Mouse (Mus musculus): ENCODE data around the gene Ago3. TPM values are rescaled to one million over a fixed set of nuclear protein-coding genes. Genes with fewer than 3 reads are reported as not detected.

The Ago3 gene
- polyA plus RNA-seq, 1 experiment, result 20.7 TPM

GRCm38 (mm10) chr4:126314393-126314792, 115.0 kb downstream of the Ago3 start:
- Histone ChIP-seq H3K27me3 (ENCODE audit: control insufficient read depth, insufficient read depth, low read length, poor library complexity, severe bottlenecking) (no peaks in the 10 kb centered on the region), H3K4me3 (ENCODE audit: low read depth, low read length) (no peak overlapping the region), H3K9ac (ENCODE audit: low read depth, poor library complexity, severe bottlenecking) (no peak overlapping the region), H3K4me1 (ENCODE audit: control insufficient read depth, insufficient read depth, low read length) (no peaks in the 10 kb centered on the region), H3K9me3 (replicated peaks; ENCODE audit: control insufficient read depth, insufficient read depth, low read length, poor library complexity, severe bottlenecking) (no peaks in the 10 kb centered on the region), H3K27ac (ENCODE audit: insufficient read depth, low read length) (no peak overlapping the region), H3K36me3 (ENCODE audit: control insufficient read depth, insufficient read depth, low read length, poor library complexity, severe bottlenecking) (peaks cover 26% of the 10 kb centered on the region)
- TF ChIP-seq EP300 (IDR thresholded peaks at IDR 0.05; ENCODE audit: insufficient read depth, low read depth, low read length) (no peak), CTCF (IDR thresholded peaks at IDR 0.05; ENCODE audit: low read depth, low read length) (peak; percentile 62)

GRCm38 (mm10) chr4:126313202-126313601, 116.2 kb downstream of the Ago3 start:
- Histone ChIP-seq H3K9ac (ENCODE audit: low read depth, poor library complexity, severe bottlenecking) (no peak overlapping the region), H3K4me1 (ENCODE audit: control insufficient read depth, insufficient read depth, low read length) (no peaks in the 10 kb centered on the region), H3K4me3 (ENCODE audit: low read depth, low read length) (no peak overlapping the region), H3K9me3 (replicated peaks; ENCODE audit: control insufficient read depth, insufficient read depth, low read length, poor library complexity, severe bottlenecking) (no peaks in the 10 kb centered on the region), H3K36me3 (ENCODE audit: control insufficient read depth, insufficient read depth, low read length, poor library complexity, severe bottlenecking) (peaks cover 24% of the 10 kb centered on the region), H3K27ac (ENCODE audit: insufficient read depth, low read length) (no peak overlapping the region), H3K27me3 (ENCODE audit: control insufficient read depth, insufficient read depth, low read length, poor library complexity, severe bottlenecking) (no peaks in the 10 kb centered on the region)
- TF ChIP-seq EP300 (IDR thresholded peaks at IDR 0.05; ENCODE audit: insufficient read depth, low read depth, low read length) (no peak), POLR2A (IDR thresholded peaks at IDR 0.05; ENCODE audit: insufficient read depth, low read length) (no peak), CTCF (IDR thresholded peaks at IDR 0.05; ENCODE audit: low read depth, low read length) (no peak)

- Histone ChIP-seq H3K9ac (ENCODE audit: low read depth, poor library complexity, severe bottlenecking) (no peak overlapping the region), H3K4me1 (ENCODE audit: control insufficient read depth, insufficient read depth, low read length) (peaks cover under 1% of the 10 kb centered on the region), H3K4me3 (ENCODE audit: low read depth, low read length) (no peak overlapping the region), H3K27ac (ENCODE audit: insufficient read depth, low read length) (no peak overlapping the region), H3K27me3 (ENCODE audit: control insufficient read depth, insufficient read depth, low read length, poor library complexity, severe bottlenecking) (no peaks in the 10 kb centered on the region), H3K36me3 (ENCODE audit: control insufficient read depth, insufficient read depth, low read length, poor library complexity, severe bottlenecking) (peaks cover 10% of the 10 kb centered on the region), H3K9me3 (replicated peaks; ENCODE audit: control insufficient read depth, insufficient read depth, low read length, poor library complexity, severe bottlenecking) (no peaks in the 10 kb centered on the region)
- TF ChIP-seq CTCF (IDR thresholded peaks at IDR 0.05; ENCODE audit: low read depth, low read length), result no peak
- TF ChIP-seq POLR2A (IDR thresholded peaks at IDR 0.05; ENCODE audit: insufficient read depth, low read length), result no peak
- TF ChIP-seq EP300 (IDR thresholded peaks at IDR 0.05; ENCODE audit: insufficient read depth, low read depth, low read length), result no peak
Observed at GRCm38 (mm10) chr4:126311566-126312200, 117.7 kb downstream of the Ago3 start.

GRCm38 (mm10) chr4:126310344-126310743, 119.0 kb downstream of the Ago3 start:
- H3K4me3 ChIP-seq (ENCODE audit: low read depth, low read length), result no peak overlapping the region
- no peaks in the 10 kb centered on the region for H3K27me3 ChIP-seq (ENCODE audit: control insufficient read depth, insufficient read depth, low read length, poor library complexity, severe bottlenecking)
- peaks cover 2% of the 10 kb centered on the region for H3K4me1 ChIP-seq (ENCODE audit: control insufficient read depth, insufficient read depth, low read length)
- H3K9ac ChIP-seq (ENCODE audit: low read depth, poor library complexity, severe bottlenecking), result no peak overlapping the region
- H3K36me3 ChIP-seq (ENCODE audit: control insufficient read depth, insufficient read depth, low read length, poor library complexity, severe bottlenecking), result no peaks in the 10 kb centered on the region
- no peak overlapping the region for H3K27ac ChIP-seq (ENCODE audit: insufficient read depth, low read length)
- H3K9me3 ChIP-seq (replicated peaks; ENCODE audit: control insufficient read depth, insufficient read depth, low read length, poor library complexity, severe bottlenecking), result no peaks in the 10 kb centered on the region
- TF ChIP-seq EP300 (IDR thresholded peaks at IDR 0.05; ENCODE audit: insufficient read depth, low read depth, low read length) (no peak), CTCF (IDR thresholded peaks at IDR 0.05; ENCODE audit: low read depth, low read length) (no peak), POLR2A (IDR thresholded peaks at IDR 0.05; ENCODE audit: insufficient read depth, low read length) (no peak)

- no peaks in the 10 kb centered on the region for H3K9me3 ChIP-seq (replicated peaks; ENCODE audit: control insufficient read depth, insufficient read depth, low read length, poor library complexity, severe bottlenecking)
Observed at GRCm38 (mm10) chr4:126309922-126310309, 119.4 kb downstream of the Ago3 start.

GRCm38 (mm10) chr4:126309211-126309921, 120.0 kb downstream of the Ago3 start:
- H3K4me3 ChIP-seq (ENCODE audit: low read depth, low read length), result peak overlapping the region; percentile 70
- H3K9me3 ChIP-seq (replicated peaks; ENCODE audit: control insufficient read depth, insufficient read depth, low read length, poor library complexity, severe bottlenecking), result no peaks in the 10 kb centered on the region
- no peaks in the 10 kb centered on the region for H3K27me3 ChIP-seq (ENCODE audit: control insufficient read depth, insufficient read depth, low read length, poor library complexity, severe bottlenecking)
- TF ChIP-seq POLR2A (IDR thresholded peaks at IDR 0.05; ENCODE audit: insufficient read depth, low read length), result no peak
- TF ChIP-seq CTCF (IDR thresholded peaks at IDR 0.05; ENCODE audit: low read depth, low read length), result peak; percentile 49
- H3K36me3 ChIP-seq (ENCODE audit: control insufficient read depth, insufficient read depth, low read length, poor library complexity, severe bottlenecking), result no peaks in the 10 kb centered on the region
- no peak overlapping the region for H3K27ac ChIP-seq (ENCODE audit: insufficient read depth, low read length)
- 0 out of 2 replicates have a peak overlapping the region, but pooled peaks have one; percentile 9 for H3K9ac ChIP-seq (ENCODE audit: low read depth, poor library complexity, severe bottlenecking)
- H3K4me1 ChIP-seq (ENCODE audit: control insufficient read depth, insufficient read depth, low read length), result peaks cover 2% of the 10 kb centered on the region

More at GRCm38 (mm10) chr4:126309922-126310309, 119.4 kb downstream of the Ago3 start:
- TF ChIP-seq CTCF (IDR thresholded peaks at IDR 0.05; ENCODE audit: low read depth, low read length), result peak; percentile 90
- TF ChIP-seq POLR2A (IDR thresholded peaks at IDR 0.05; ENCODE audit: insufficient read depth, low read length), result no peak
- no peaks in the 10 kb centered on the region for H3K27me3 ChIP-seq (ENCODE audit: control insufficient read depth, insufficient read depth, low read length, poor library complexity, severe bottlenecking)
- peaks cover 2% of the 10 kb centered on the region for H3K4me1 ChIP-seq (ENCODE audit: control insufficient read depth, insufficient read depth, low read length)
- H3K9ac ChIP-seq (ENCODE audit: low read depth, poor library complexity, severe bottlenecking), result 0 out of 2 replicates have a peak overlapping the region, but pooled peaks have one; percentile 9
- no peak overlapping the region for H3K27ac ChIP-seq (ENCODE audit: insufficient read depth, low read length)
- no peaks in the 10 kb centered on the region for H3K36me3 ChIP-seq (ENCODE audit: control insufficient read depth, insufficient read depth, low read length, poor library complexity, severe bottlenecking)
- H3K4me3 ChIP-seq (ENCODE audit: low read depth, low read length), result peak overlapping the region; percentile 70
